Mouse (Mus musculus) heart, postnatal 0 days (tissue): ENCODE results near the gene Creg2. TPM values are rescaled to one million over a fixed set of nuclear protein-coding genes. Genes with fewer than 3 reads are reported as not detected.

Experiments used
- ATAC-seq: fragments of 200-750 bp; cut with Nextera tagmentation; 2 replicates; pipeline ENCODE4 v1.8.0; 2017; ENCODE audit warnings: low read depth, moderate number of reproducible peaks, moderate library complexity; ENCODE audit not compliant: insufficient read depth
- DNase-seq: peaks from one replicate; pipeline ENCODE4 v3.0.0-alpha.2; 2016; ENCODE audit warnings: low spot score
- H3K27ac ChIP-seq: fragments of 300-500 bp; sonication (generic); 2 replicates; pipeline ENCODE4 v1.5.1; 2014; ENCODE audit warnings: low read depth, mild to moderate bottlenecking
- H3K27me3 ChIP-seq: fragments of 300-500 bp; sonication (generic); 2 replicates; pipeline ENCODE4 v1.6.1; 2014; ENCODE audit warnings: low read length, mixed read lengths; ENCODE audit not compliant: control insufficient read depth, insufficient read depth
- H3K36me3 ChIP-seq: fragments of 300-500 bp; sonication (generic); replicated peaks from 2 replicates; pipeline ENCODE4 v1.6.1; 2014; ENCODE audit warnings: low read length, mixed read lengths; ENCODE audit not compliant: control insufficient read depth, insufficient read depth
- H3K4me1 ChIP-seq: fragments of 300-500 bp; sonication (generic); 2 replicates; pipeline ENCODE4 v1.6.1; 2014; ENCODE audit warnings: antibody characterized with exemption; ENCODE audit not compliant: control insufficient read depth, insufficient read depth
- H3K4me2 ChIP-seq: fragments of 300-500 bp; sonication (generic); 2 replicates; pipeline ENCODE4 v1.6.1; 2014; ENCODE audit warnings: low read depth, mild to moderate bottlenecking, low read length, moderate library complexity
- H3K4me3 ChIP-seq: fragments of 300-500 bp; sonication (generic); 2 replicates; pipeline ENCODE4 v1.5.1; 2014; ENCODE audit warnings: low read depth, low read length
- H3K9ac ChIP-seq: fragments of 300-500 bp; sonication (generic); replicated peaks from 2 replicates; pipeline ENCODE4 v1.6.1; 2014; ENCODE audit warnings: low read depth, low read length, mixed read lengths
- H3K9me3 ChIP-seq: fragments of 300-500 bp; sonication (generic); replicated peaks from 2 replicates; pipeline ENCODE4 v1.6.1; 2016; ENCODE audit warnings: low read length; ENCODE audit not compliant: control insufficient read depth
- CTCF ChIP-seq: IDR thresholded peaks from 2 replicates; pipeline ENCODE4 v1.5.1; 2016; ENCODE audit warnings: antibody characterized with exemption, control low read depth, low read depth
- EP300 ChIP-seq: IDR thresholded peaks from 2 replicates; pipeline ENCODE4 v1.6.1; 2016; ENCODE audit warnings: antibody characterized with exemption, low read depth
- WGBS: fragments of 180-500 bp; shearing (Covaris S2); extraction: QIAGEN DNeasy Blood & Tissue Kit; methylation state at CpG from one replicate; pipeline ENCODE4 v1.1.7; 2014; 5-methylcytosine and 5-hydroxymethylcytosine counted together
- polyA plus RNA-seq: library from polyadenylated mRNA; unstranded; fragments of >200 nt; fragmentation: Nextera tagmentation; extraction: Ambion mirVana; gene quantifications from 2 replicates; pipeline ENCODE4 v1.2.1, GENCODE M21; 2015
- total RNA-seq: library from RNA; depleted of rRNA; stranded (reverse); fragments of >200 nt; gene quantifications from 2 replicates; pipeline ENCODE4 v1.2.3, GENCODE M21; 2014; ENCODE audit warnings: low replicate concordance

Creg2 gene
- total and polyA plus RNA-seq, 2 experiments from 2014 or later, result 0.03 TPM; not detected in 1

- Histone ChIP-seq H3K27me3 (no peaks in the 10 kb centered on the region), H3K9ac (no peak overlapping the region), H3K4me2 (no peak overlapping the region), H3K4me1 (no peaks in the 10 kb centered on the region), H3K36me3 (no peaks in the 10 kb centered on the region), H3K27ac (no peak overlapping the region), H3K9me3 (no peaks in the 10 kb centered on the region), H3K4me3 (no peak overlapping the region)
- TF ChIP-seq EP300 (no peak), CTCF (no peak)
- 64% methylated on average over 1 of the region's 1 CpGs for WGBS
- DNase-seq, result no peak
- ATAC-seq, result no peak
Observed at GRCm38 (mm10) chr1:39623729-39624128, 27.5 kb downstream of the Creg2 start.

GRCm38 (mm10) chr1:39623106-39623505 lies 28.2 kb downstream of the Creg2 start:
- Histone ChIP-seq H3K4me3 (no peak overlapping the region), H3K36me3 (no peaks in the 10 kb centered on the region), H3K9ac (no peak overlapping the region), H3K9me3 (no peaks in the 10 kb centered on the region), H3K27ac (no peak overlapping the region), H3K4me1 (no peaks in the 10 kb centered on the region), H3K4me2 (no peak overlapping the region), H3K27me3 (no peaks in the 10 kb centered on the region)
- no peak for ATAC-seq
- TF ChIP-seq CTCF (no peak), EP300 (no peak)
- WGBS, result 87% methylated on average over 5 of the region's 5 CpGs
- DNase-seq, result no peak

- no peak overlapping the region for H3K9ac ChIP-seq
- DNase-seq, result no peak
- H3K4me3 ChIP-seq, result no peak overlapping the region
- no peaks in the 10 kb centered on the region for H3K27me3 ChIP-seq
- H3K4me2 ChIP-seq, result no peak overlapping the region
- no peak overlapping the region for H3K27ac ChIP-seq
- no peak for TF ChIP-seq CTCF
- no peak for TF ChIP-seq EP300
- no peak for ATAC-seq
- WGBS, result 40% methylated on average over 8 of the region's 8 CpGs
- no peaks in the 10 kb centered on the region for H3K4me1 ChIP-seq
- no peaks in the 10 kb centered on the region for H3K36me3 ChIP-seq
- no peaks in the 10 kb centered on the region for H3K9me3 ChIP-seq
Observed at GRCm38 (mm10) chr1:39618524-39618923, 32.8 kb downstream of the Creg2 start.

- no peak overlapping the region for H3K4me3 ChIP-seq
- H3K4me2 ChIP-seq, result peak overlapping the region; percentile 42; the same call in 1 of the 2 replicates
- H3K4me1 ChIP-seq, result no peaks in the 10 kb centered on the region
- no peaks in the 10 kb centered on the region for H3K27me3 ChIP-seq
- no peak overlapping the region for H3K9ac ChIP-seq
- 60% methylated on average over 6 of the region's 6 CpGs for WGBS
- H3K9me3 ChIP-seq, result no peaks in the 10 kb centered on the region
- H3K27ac ChIP-seq, result no peak overlapping the region
- TF ChIP-seq EP300, result no peak
- TF ChIP-seq CTCF, result no peak
- no peak for DNase-seq
- no peaks in the 10 kb centered on the region for H3K36me3 ChIP-seq
- no peak for ATAC-seq
Observed at GRCm38 (mm10) chr1:39615526-39615925, 35.7 kb downstream of the Creg2 start.

GRCm38 (mm10) chr1:39614462-39615279 lies 36.6 kb downstream of the Creg2 start:
- TF ChIP-seq CTCF (peak; percentile 62), EP300 (no peak)
- Histone ChIP-seq H3K36me3 (no peaks in the 10 kb centered on the region), H3K9ac (no peak overlapping the region), H3K27me3 (no peaks in the 10 kb centered on the region), H3K9me3 (no peaks in the 10 kb centered on the region), H3K27ac (no peak overlapping the region), H3K4me3 (no peak overlapping the region), H3K4me2 (peak overlapping the region; percentile 42), H3K4me1 (no peaks in the 10 kb centered on the region)
- ATAC-seq (no peak; the same call in 1 of the 2 replicates), DNase-seq (peak; percentile 43)
- 17% methylated on average over 11 of the region's 11 CpGs for WGBS

- DNase-seq (no peak), ATAC-seq (no peak)
- Histone ChIP-seq H3K4me3 (no peak overlapping the region), H3K4me2 (no peak overlapping the region), H3K27me3 (no peaks in the 10 kb centered on the region), H3K9ac (no peak overlapping the region), H3K4me1 (peaks cover 12% of the 10 kb centered on the region; the same call in 1 of the 2 replicates), H3K36me3 (no peaks in the 10 kb centered on the region), H3K9me3 (no peaks in the 10 kb centered on the region), H3K27ac (no peak overlapping the region)
- TF ChIP-seq CTCF (no peak), EP300 (no peak)
- WGBS, result 92% methylated on average over 3 of the region's 3 CpGs
Observed at GRCm38 (mm10) chr1:39613061-39613460, 38.2 kb downstream of the Creg2 start.
